In the genomic region with DNA sequence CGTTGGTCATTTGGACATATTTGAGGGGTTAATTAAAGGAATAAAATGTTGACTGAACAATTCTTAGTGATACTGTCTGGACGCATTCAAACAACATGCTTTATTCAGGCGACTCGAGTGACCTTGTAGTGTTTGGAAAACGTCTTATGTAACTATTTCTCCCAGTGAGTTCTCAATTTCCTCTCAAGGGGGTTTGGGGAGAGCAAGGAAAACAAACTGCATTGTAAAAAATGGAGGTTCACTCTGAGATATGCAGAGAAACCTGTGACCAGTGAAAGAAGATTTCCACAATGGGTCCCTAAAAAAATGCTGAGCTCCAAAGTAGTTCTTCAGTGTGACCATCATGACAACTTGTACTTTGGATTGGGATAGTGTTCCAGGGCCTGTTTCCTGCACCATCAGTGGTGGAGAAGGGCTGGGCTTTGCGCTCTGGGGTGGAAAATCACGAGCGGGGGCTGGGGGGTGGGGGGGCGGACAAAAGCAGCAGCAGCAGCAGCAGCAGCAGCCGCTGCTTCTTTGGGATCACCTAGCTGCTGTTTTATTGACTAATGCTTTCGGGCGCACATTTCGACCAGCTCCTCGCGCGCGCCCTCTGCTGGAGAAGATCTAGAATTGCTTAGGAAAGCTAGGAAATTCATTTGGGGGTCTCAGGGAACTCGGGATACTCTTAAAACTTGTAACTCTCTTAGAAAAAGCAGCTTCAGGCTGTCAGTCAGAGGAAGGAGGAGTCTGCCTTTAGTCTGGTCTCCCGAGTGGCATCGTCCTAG, we compare ENCODE assay signal across 8 mouse cellular contexts.
DNase-seq lines count a peak whose midpoint lies in the region; ATAC-seq lines count a peak whose summit lies in the region.
"Had no signal": no experiment of that assay in that cellular context is flagged by ENCODE, and none has a peak within 500 bp of the region (broad histone marks: within the 10 kb centered on the region; RNA-seq: fewer than 3 reads in every experiment).

No protein-coding gene starts in this region.

- peak overlapping the region; percentile 50 for H3K4me2 ChIP-seq in embryonic facial prominence, embryonic 15.5 days (replicated peaks)

- 6% methylated on average over 20 of the region's 20 CpGs for WGBS in embryonic facial prominence, embryonic 15.5 days

- no peaks in the 10 kb centered on the region for H3K36me3 ChIP-seq in embryonic facial prominence, embryonic 15.5 days

- H3K4me1 ChIP-seq in embryonic facial prominence, embryonic 15.5 days, result no peaks in the 10 kb centered on the region

- no peak for ATAC-seq in embryonic facial prominence, embryonic 15.5 days (ENCODE audit: insufficient number of reproducible peaks, low FRiP score, low TSS enrichment, low read depth)
- peak; percentile 48; the same call in 1 of the 2 replicates for ATAC-seq in megakaryocyte-erythroid progenitor cell, adult 5-6 weeks (replicated peaks; ENCODE audit: low FRiP score, low TSS enrichment, poor library complexity, severe bottlenecking)

- no peak overlapping the region for H3K27ac ChIP-seq in embryonic facial prominence, embryonic 15.5 days (replicated peaks)
- H3K27ac ChIP-seq: macrophage had no signal

- no peaks in the 10 kb centered on the region for H3K9me3 ChIP-seq in embryonic facial prominence, embryonic 15.5 days (replicated peaks)

- intact Hi-C loops in left cerebral cortex, postnatal 25 days (cut with DNase I), result loop anchor here (1.0 to 10.0 kb wide), 2 partner anchors 142 to 658 kb away; no protein-coding TSS in a partner anchor

- peak; percentile 51 for DNase-seq in MN1 (ENCODE audit: low spot score)
- DNase-seq in adrenal gland, postnatal 4 days (ENCODE audit: low spot score in 2 of 2), result peak; percentile 16 to 37
- DNase-seq in heart, postnatal 4 days, result peak; percentile 59
- DNase-seq in left cerebral cortex, postnatal 25 days (ENCODE audit: low spot score in 2 of 2), result peak; percentile 14 to 32
- DNase-seq in right cerebral cortex, postnatal 4 days, result peak; percentile 73

- H3K27me3 ChIP-seq in embryonic facial prominence, embryonic 15.5 days, result 0 out of 2 replicates have a peak, but pooled peaks cover 4% of the 10 kb centered on the region

- H3K9ac ChIP-seq in embryonic facial prominence, embryonic 15.5 days, result no peak overlapping the region

- 0 out of 2 replicates have a peak overlapping the region, but pooled peaks have one; percentile 15 for H3K4me3 ChIP-seq in embryonic facial prominence, embryonic 15.5 days (replicated peaks)

Comparison
In these comparisons a context has a peak if more than half of its experiments do, and no peak if none do; other contexts are left out.
1. DNase-seq: peak in every context shown above with its lines; median percentile 73 in right cerebral cortex, postnatal 4 days; 59 in heart, postnatal 4 days; 51 in MN1; 26 in adrenal gland, postnatal 4 days; 23 in left cerebral cortex, postnatal 25 days.